Mouse (Mus musculus) spleen, adult 2 months (tissue): ENCODE data around the gene Palmd. TPM values are rescaled to one million over a fixed set of nuclear protein-coding genes. Genes with fewer than 3 reads are reported as not detected.

Experiments
- DNase-seq, 2 experiments: peaks; one replicate each; pipeline versions ENCODE4 v3.0.0 to v3.0.0-alpha.2; 2012 to 2021; ENCODE audit warnings: low spot score in 2 of 2, low read depth in 1 of 2
- H3K27ac ChIP-seq: fragments of 200-500 bp; 2 replicates; pipeline ENCODE4 v1.5.1; 2012; ENCODE audit warnings: low read length, inconsistent platforms; ENCODE audit not compliant: insufficient read depth
- H3K27me3 ChIP-seq: fragments of 200-500 bp; 2 replicates; pipeline ENCODE4 v1.6.1; 2012; ENCODE audit warnings: mild to moderate bottlenecking, moderate library complexity, low read length, inconsistent platforms; ENCODE audit not compliant: control insufficient read depth, insufficient read depth
- H3K36me3 ChIP-seq: fragments of 200-500 bp; 2 replicates; pipeline ENCODE4 v1.6.1; 2012; ENCODE audit warnings: mild to moderate bottlenecking, low read length, inconsistent platforms; ENCODE audit not compliant: control insufficient read depth, insufficient read depth
- H3K4me1 ChIP-seq: fragments of 200-500 bp; 2 replicates; pipeline ENCODE4 v1.6.1; 2011; ENCODE audit warnings: inconsistent platforms; ENCODE audit not compliant: control insufficient read depth, insufficient read depth, insufficient read length
- H3K4me3 ChIP-seq: fragments of 200-500 bp; 2 replicates; pipeline ENCODE4 v1.5.1; 2011; ENCODE audit warnings: mild to moderate bottlenecking, inconsistent platforms; ENCODE audit not compliant: insufficient read depth, insufficient read length; ENCODE audit errors: extremely low read depth
- CTCF ChIP-seq: fragments of 200-500 bp; IDR thresholded peaks from 2 replicates; pipeline ENCODE4 v1.5.1; 2011; ENCODE audit warnings: mild to moderate bottlenecking, inconsistent platforms; ENCODE audit not compliant: insufficient read depth, insufficient read length, insufficient replicate concordance; ENCODE audit errors: extremely low read depth
- POLR2A ChIP-seq: fragments of 200-500 bp; IDR thresholded peaks from 2 replicates; pipeline ENCODE4 v1.6.1; 2011; ENCODE audit warnings: low read depth, low read length, inconsistent platforms
- whole genome bisulfite sequencing: fragments of 180-500 bp; shearing (Covaris S2); methylation state at CpG from one replicate; pipeline ENCODE4 v1.1.7; 2018; 5-methylcytosine and 5-hydroxymethylcytosine counted together
- polyA plus RNA-seq: library from polyadenylated mRNA; depleted of rRNA; stranded (reverse); fragments of >200 nt; gene quantifications from 2 replicates; pipeline ENCODE4 v1.2.3, GENCODE M21; 2012

Gene Palmd
- polyA plus RNA-seq, 1 experiment, result 0.21 TPM

GRCm38 (mm10) chr3:116991180-116991579 lies 22.4 kb upstream of the Palmd start:
- no peaks in the 10 kb centered on the region for H3K4me1 ChIP-seq
- H3K27ac ChIP-seq, result no peak overlapping the region
- no peaks in the 10 kb centered on the region for H3K27me3 ChIP-seq
- no peak for TF ChIP-seq POLR2A
- no peak for TF ChIP-seq CTCF
- H3K4me3 ChIP-seq, result no peak overlapping the region
- H3K36me3 ChIP-seq, result no peaks in the 10 kb centered on the region
- DNase-seq, result no peak
- 86% methylated on average over 2 of the region's 2 CpGs for WGBS

- TF ChIP-seq POLR2A (no peak), CTCF (no peak)
- Histone ChIP-seq H3K27me3 (no peaks in the 10 kb centered on the region), H3K36me3 (no peaks in the 10 kb centered on the region), H3K27ac (no peak overlapping the region), H3K4me1 (no peaks in the 10 kb centered on the region), H3K4me3 (no peak overlapping the region)
- 77% methylated on average over 3 of the region's 3 CpGs for WGBS
- no peak for DNase-seq
Measured at GRCm38 (mm10) chr3:116988221-116988620, 19.4 kb upstream of the Palmd start.

GRCm38 (mm10) chr3:116986451-116986850 lies 17.7 kb upstream of the Palmd start:
- no peaks in the 10 kb centered on the region for H3K36me3 ChIP-seq
- H3K27ac ChIP-seq, result no peak overlapping the region
- H3K4me3 ChIP-seq, result no peak overlapping the region
- H3K27me3 ChIP-seq, result no peaks in the 10 kb centered on the region
- 22% methylated on average over 2 of the region's 2 CpGs for WGBS
- TF ChIP-seq CTCF, result no peak
- no peak for TF ChIP-seq POLR2A
- H3K4me1 ChIP-seq, result no peaks in the 10 kb centered on the region
- no peak for DNase-seq

- no peaks in the 10 kb centered on the region for H3K36me3 ChIP-seq
- no peaks in the 10 kb centered on the region for H3K27me3 ChIP-seq
- TF ChIP-seq POLR2A, result no peak
- no peak for TF ChIP-seq CTCF
- 76% methylated on average over 1 of the region's 1 CpGs for WGBS
- H3K4me3 ChIP-seq, result no peak overlapping the region
- DNase-seq, result no peak
- H3K27ac ChIP-seq, result no peak overlapping the region
- H3K4me1 ChIP-seq, result no peaks in the 10 kb centered on the region
Measured at GRCm38 (mm10) chr3:116985741-116986140, 17.0 kb upstream of the Palmd start.

GRCm38 (mm10) chr3:116985042-116985455 lies 16.3 kb upstream of the Palmd start:
- DNase-seq, result no peak
- WGBS, result 79% methylated on average over 1 of the region's 1 CpGs
- TF ChIP-seq CTCF, result no peak
- no peak for TF ChIP-seq POLR2A

GRCm38 (mm10) chr3:116981811-116982575 lies 13.2 kb upstream of the Palmd start:
- H3K36me3 ChIP-seq, result no peaks in the 10 kb centered on the region
- no peak for DNase-seq
- H3K4me1 ChIP-seq, result no peaks in the 10 kb centered on the region
- no peak for TF ChIP-seq POLR2A
- no peak for TF ChIP-seq CTCF
- no peaks in the 10 kb centered on the region for H3K27me3 ChIP-seq
- no peak overlapping the region; the same call in 1 of the 2 replicates for H3K4me3 ChIP-seq
- H3K27ac ChIP-seq, result no peak overlapping the region
- WGBS, result 17% methylated on average over 9 of the region's 9 CpGs

More at GRCm38 (mm10) chr3:116985042-116985455, 16.3 kb upstream of the Palmd start:
- H3K27ac ChIP-seq, result no peak overlapping the region
- no peaks in the 10 kb centered on the region for H3K4me1 ChIP-seq
- H3K4me3 ChIP-seq, result no peak overlapping the region
- no peaks in the 10 kb centered on the region for H3K27me3 ChIP-seq
- no peaks in the 10 kb centered on the region for H3K36me3 ChIP-seq

GRCm38 (mm10) chr3:116969786-116970185 lies 999 bp upstream of the Palmd start:
- DNase-seq, result no peak
- no peak overlapping the region for H3K27ac ChIP-seq

More at GRCm38 (mm10) chr3:116969786-116970185, 999 bp upstream of the Palmd start:
- H3K36me3 ChIP-seq, result no peaks in the 10 kb centered on the region
- 84% methylated on average over 5 of the region's 5 CpGs for WGBS
- H3K4me1 ChIP-seq, result no peaks in the 10 kb centered on the region
- H3K4me3 ChIP-seq, result no peak overlapping the region
- no peaks in the 10 kb centered on the region for H3K27me3 ChIP-seq
- no peak for TF ChIP-seq POLR2A
